Mouse (Mus musculus) liver, embryonic 12.5 days (tissue): ENCODE results near the gene Olfr836. TPM values are rescaled to one million over a fixed set of nuclear protein-coding genes. Genes with fewer than 3 reads are reported as not detected.
"Not testable (repeated sequence)": the region's sequence is repeated elsewhere in the genome, so short reads cannot be mapped to it uniquely, and the experiment has no call there.

ENCODE experiments used
- ATAC-seq: fragments of 200-750 bp; cut with Nextera tagmentation; 2 replicates; pipeline ENCODE4 v1.8.0; 2017; ENCODE audit warnings: moderate number of reproducible peaks, mild to moderate bottlenecking, moderate library complexity
- H3K27ac ChIP-seq: fragments of 300-500 bp; sonication (generic); 2 replicates; pipeline ENCODE4 v1.5.1; 2016; ENCODE audit warnings: mild to moderate bottlenecking
- H3K27me3 ChIP-seq: fragments of 300-500 bp; sonication (generic); replicated peaks from 2 replicates; pipeline ENCODE4 v1.6.1; 2016; ENCODE audit warnings: mild to moderate bottlenecking, moderate library complexity
- H3K36me3 ChIP-seq: fragments of 300-500 bp; sonication (generic); 2 replicates; pipeline ENCODE4 v1.6.1; 2016; ENCODE audit warnings: mild to moderate bottlenecking, moderate library complexity
- H3K4me1 ChIP-seq: fragments of 300-500 bp; sonication (generic); 2 replicates; pipeline ENCODE4 v1.6.1; 2016
- H3K4me2 ChIP-seq: fragments of 300-500 bp; sonication (generic); 2 replicates; pipeline ENCODE4 v1.6.1; 2016; ENCODE audit warnings: mild to moderate bottlenecking, moderate library complexity
- H3K4me3 ChIP-seq: fragments of 300-500 bp; sonication (generic); 2 replicates; pipeline ENCODE4 v1.5.1; 2016; ENCODE audit warnings: mild to moderate bottlenecking, moderate library complexity
- H3K9ac ChIP-seq: fragments of 300-500 bp; sonication (generic); 2 replicates; pipeline ENCODE4 v1.6.1; 2016; ENCODE audit warnings: mild to moderate bottlenecking, moderate library complexity
- H3K9me3 ChIP-seq: fragments of 300-500 bp; sonication (generic); replicated peaks from 2 replicates; pipeline ENCODE4 v1.6.1; 2016; ENCODE audit warnings: mild to moderate bottlenecking, moderate library complexity
- WGBS: fragments of 180-500 bp; shearing (Covaris S2); methylation state at CpG from one replicate; pipeline ENCODE4 v1.1.7; 2016; ENCODE audit not compliant: insufficient replicate concordance; 5-methylcytosine and 5-hydroxymethylcytosine counted together
- polyA plus RNA-seq: library from polyadenylated mRNA; unstranded; fragments of >200 nt; fragmentation: Nextera tagmentation; extraction: Ambion mirVana; gene quantifications from 2 replicates; pipeline ENCODE4 v1.2.1, GENCODE M21; 2016

Gene Olfr836
- not detected in 2 replicates for polyA plus RNA-seq

GRCm38 (mm10) chr9:19120082-19120481, at the start of gene Olfr836:
TSS of gene Olfr836 (plus strand) at chr9:19120382.
- Histone ChIP-seq H3K4me1 (no peaks in the 10 kb centered on the region), H3K4me2 (no peak within 1 kb of the TSS), H3K4me3 (no peak within 1 kb of the TSS), H3K36me3 (no peaks in the 10 kb centered on the region), H3K27ac (no peak within 1 kb of the TSS), H3K9me3 (no peaks in the 10 kb centered on the region; the same call in 1 of the 2 replicates), H3K9ac (no peak within 1 kb of the TSS), H3K27me3 (no peaks in the 10 kb centered on the region)
- no peak for ATAC-seq

DNA sequence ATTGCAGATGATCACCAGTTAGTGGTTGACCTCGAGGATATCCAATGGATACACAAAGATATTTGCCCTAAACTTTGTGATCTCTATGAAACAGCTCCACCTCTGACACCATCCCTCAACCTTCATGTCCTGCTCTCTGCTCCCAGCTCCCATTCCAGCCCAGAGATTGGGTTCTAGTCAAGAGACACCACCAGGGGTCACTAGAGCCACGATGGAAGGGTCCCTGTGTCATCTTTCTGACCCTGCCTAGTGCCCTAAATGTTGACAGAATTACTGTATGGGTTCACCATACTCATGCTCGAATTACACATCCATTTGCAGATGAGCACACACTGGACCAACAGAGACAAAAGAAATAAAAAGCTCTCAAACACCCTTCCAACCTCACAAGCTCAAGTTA, 35.2 kb upstream of the Olfr836 start:
- no peak for ATAC-seq
- H3K4me1 ChIP-seq = no peaks in the 10 kb centered on the region
- H3K27ac ChIP-seq = no peak overlapping the region
- H3K9me3 ChIP-seq = 0 out of 2 replicates have a peak, but pooled peaks cover 6% of the 10 kb centered on the region
- no peaks in the 10 kb centered on the region for H3K27me3 ChIP-seq
- H3K4me3 ChIP-seq = no peak overlapping the region
- no peak overlapping the region for H3K9ac ChIP-seq
- 22% methylated on average over 3 of the region's 3 CpGs for WGBS
- H3K36me3 ChIP-seq = no peaks in the 10 kb centered on the region
- H3K4me2 ChIP-seq = no peak overlapping the region

DNA sequence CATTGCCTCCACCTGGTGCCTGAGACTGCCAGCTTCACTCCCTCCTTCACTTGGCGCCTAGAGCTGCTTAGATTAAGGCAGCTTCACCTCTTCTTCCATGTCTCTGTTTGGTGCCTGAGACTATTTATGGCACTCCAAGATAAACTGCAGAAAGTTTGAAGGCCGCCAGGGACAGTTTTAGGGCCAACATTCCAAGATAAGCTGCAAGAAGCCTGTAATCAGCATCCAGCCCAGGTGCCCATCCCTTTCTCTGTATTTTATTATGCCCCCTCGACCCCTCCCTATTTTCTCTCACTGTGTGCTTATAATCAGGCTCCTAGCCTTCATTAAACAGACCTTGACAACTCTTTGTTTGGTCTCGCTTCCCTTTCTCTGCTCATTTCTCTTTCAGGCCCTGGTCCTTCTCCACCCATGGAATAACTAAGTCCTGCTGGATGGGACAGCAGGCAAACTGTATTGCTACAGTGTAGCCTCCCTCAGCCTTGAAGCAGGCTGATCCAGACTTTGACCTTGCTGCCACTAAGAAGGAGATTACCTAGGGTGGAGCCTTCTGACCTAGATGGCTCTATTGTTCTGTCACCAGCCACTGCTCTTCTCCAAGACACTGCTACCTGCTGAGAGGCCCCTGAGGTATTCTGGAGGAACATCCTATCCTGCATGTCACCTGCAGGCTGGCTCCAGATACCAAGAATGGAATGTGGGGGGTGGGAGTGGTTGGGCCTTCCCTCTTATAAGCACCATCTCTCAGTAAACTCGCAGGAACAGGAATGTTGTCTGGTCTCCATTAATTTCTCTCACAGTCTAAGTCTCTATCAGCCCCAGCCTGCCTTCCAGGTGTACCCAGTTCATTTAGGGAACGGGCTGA, 27.1 kb upstream of the Olfr836 start:
- ATAC-seq, H3K4me2 ChIP-seq: not testable (repeated sequence)

GRCm38 (mm10) chr9:19097286-19097685, 22.9 kb upstream of the Olfr836 start:
- ATAC-seq = no peak

More for the DNA sequence above, 27.1 kb upstream of the Olfr836 start:
- H3K4me3 ChIP-seq, H3K9ac ChIP-seq, H3K36me3 ChIP-seq, H3K9me3 ChIP-seq, H3K27me3 ChIP-seq, H3K27ac ChIP-seq, H3K4me1 ChIP-seq: not testable (repeated sequence)
- WGBS = 41% methylated on average over 6 of the region's 6 CpGs

GRCm38 (mm10) chr9:19136017-19136416, 15.8 kb downstream of the Olfr836 start, which contains the start of gene Olfr837:
TSS of gene Olfr837 (plus strand) at chr9:19136317.
- no peak for ATAC-seq
- 52% methylated on average over 1 of the region's 1 CpGs for WGBS
- no peak within 1 kb of the TSS for H3K9ac ChIP-seq

More at GRCm38 (mm10) chr9:19097286-19097685, 22.9 kb upstream of the Olfr836 start:
- Histone ChIP-seq H3K9ac (no peak overlapping the region), H3K36me3 (no peaks in the 10 kb centered on the region), H3K4me2 (no peak overlapping the region), H3K27me3 (no peaks in the 10 kb centered on the region), H3K9me3 (0 out of 2 replicates have a peak, but pooled peaks cover 6% of the 10 kb centered on the region), H3K4me3 (no peak overlapping the region), H3K27ac (no peak overlapping the region), H3K4me1 (no peaks in the 10 kb centered on the region)
- 58% methylated on average over 4 of the region's 4 CpGs for WGBS

More at GRCm38 (mm10) chr9:19136017-19136416, 15.8 kb downstream of the Olfr836 start, which contains the start of gene Olfr837:
- Histone ChIP-seq H3K4me2 (no peak within 1 kb of the TSS), H3K27ac (no peak within 1 kb of the TSS), H3K27me3 (no peaks in the 10 kb centered on the region), H3K4me1 (no peaks in the 10 kb centered on the region), H3K36me3 (no peaks in the 10 kb centered on the region), H3K4me3 (no peak within 1 kb of the TSS), H3K9me3 (0 out of 2 replicates have a peak, but pooled peaks cover 5% of the 10 kb centered on the region)

Other genes starting within 250 kb of the Olfr836 start
- not detected in 2 replicates for gene Olfr830, start 245.7 kb upstream of the Olfr836 start, polyA plus RNA-seq
- not detected in 2 replicates for gene Olfr832, start 183.3 kb upstream of the Olfr836 start, polyA plus RNA-seq
- gene Olfr834, start 132.4 kb upstream of the Olfr836 start, polyA plus RNA-seq = not detected in 2 replicates
- not detected in 2 replicates for gene Olfr835, start 87.6 kb upstream of the Olfr836 start, polyA plus RNA-seq
- gene Olfr837, start 15.9 kb downstream of the Olfr836 start, polyA plus RNA-seq = not detected in 2 replicates
- not detected in 2 replicates for gene Olfr839-ps1, start 56.9 kb downstream of the Olfr836 start, polyA plus RNA-seq
- not detected in 2 replicates for gene Olfr843, start 131.6 kb downstream of the Olfr836 start, polyA plus RNA-seq
- not detected in 2 replicates for gene Olfr844, start 196.0 kb downstream of the Olfr836 start, polyA plus RNA-seq
- not detected in 2 replicates for gene Olfr845, start 216.1 kb downstream of the Olfr836 start, polyA plus RNA-seq
- gene Olfr846, start 243.6 kb downstream of the Olfr836 start, polyA plus RNA-seq = not detected in 2 replicates